Mouse (Mus musculus): ENCODE data around the gene Tff3. TPM values are rescaled to one million over a fixed set of nuclear protein-coding genes. Genes with fewer than 3 reads are reported as not detected.

Tff3 gene
- not detected in 2 replicates for polyA plus RNA-seq (2016; fragmentation: Nextera tagmentation; extraction: Ambion mirVana)

DNA sequence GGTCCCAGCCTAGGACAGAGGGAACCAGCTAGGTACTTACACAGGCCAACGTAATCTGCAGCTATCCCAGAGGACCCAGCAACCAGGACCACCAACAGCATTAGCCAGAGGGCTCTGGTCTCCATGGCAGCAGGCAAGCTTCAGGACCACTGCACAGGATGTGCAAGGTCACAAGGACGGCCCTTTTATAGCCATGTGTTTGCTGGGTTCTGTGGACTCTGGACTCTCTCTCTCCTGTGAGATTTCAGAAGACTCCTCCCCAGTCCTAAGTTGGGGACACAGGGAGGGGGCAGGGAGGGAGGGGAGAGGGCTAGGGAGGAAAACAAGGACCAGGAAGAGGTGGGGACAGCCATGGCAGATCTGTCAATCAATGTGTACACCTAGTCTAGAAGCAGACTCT is at the start of gene Tff3:
Gene Tff3, minus strand, starts transcription at position 195 of the 400 bp plus-strand sequence.
- no peak within 1 kb of the TSS for H3K9ac ChIP-seq
- H3K27me3 ChIP-seq, result no peaks in the 10 kb centered on the region
- no peak within 1 kb of the TSS for H3K4me3 ChIP-seq
- no peak for ATAC-seq (ENCODE audit: insufficient number of reproducible peaks, insufficient read depth, low FRiP score, low TSS enrichment)
- WGBS, result 10% methylated on average over 2 of the region's 2 CpGs
- no peaks in the 10 kb centered on the region for H3K9me3 ChIP-seq
- no peak within 1 kb of the TSS for H3K27ac ChIP-seq
- H3K36me3 ChIP-seq, result no peaks in the 10 kb centered on the region
- peaks cover 2% of the 10 kb centered on the region; the same call in 1 of the 2 replicates for H3K4me1 ChIP-seq
- H3K4me2 ChIP-seq (replicated peaks), result no peak within 1 kb of the TSS

DNA sequence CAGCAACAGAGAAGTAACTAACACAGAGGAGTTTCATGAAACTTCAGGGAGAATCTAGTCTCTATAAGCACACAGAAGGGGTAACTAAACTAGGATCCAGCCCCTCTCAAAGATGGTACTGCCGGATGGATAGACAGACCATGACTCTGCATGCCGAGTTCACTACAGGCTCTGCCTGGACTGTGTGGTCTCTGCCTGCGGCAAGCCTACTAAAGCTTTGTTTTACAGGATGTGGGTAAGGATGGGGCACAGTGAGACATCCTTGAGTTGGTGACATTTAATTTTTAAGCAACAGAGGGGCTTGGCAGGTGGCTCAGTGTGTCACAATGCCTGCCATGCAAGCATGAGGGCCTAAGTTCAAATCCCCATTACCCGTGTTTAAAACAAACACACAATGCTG is 46.9 kb upstream of the Tff3 start:
- Histone ChIP-seq H3K9me3 (no peaks in the 10 kb centered on the region), H3K27ac (no peak overlapping the region), H3K36me3 (no peaks in the 10 kb centered on the region), H3K9ac (no peak overlapping the region), H3K27me3 (no peaks in the 10 kb centered on the region), H3K4me3 (no peak overlapping the region), H3K4me2 (replicated peaks) (no peak overlapping the region), H3K4me1 (no peaks in the 10 kb centered on the region)
- WGBS, result 91% methylated on average over 4 of the region's 4 CpGs
- ATAC-seq (ENCODE audit: insufficient number of reproducible peaks, insufficient read depth, low FRiP score, low TSS enrichment), result no peak

DNA sequence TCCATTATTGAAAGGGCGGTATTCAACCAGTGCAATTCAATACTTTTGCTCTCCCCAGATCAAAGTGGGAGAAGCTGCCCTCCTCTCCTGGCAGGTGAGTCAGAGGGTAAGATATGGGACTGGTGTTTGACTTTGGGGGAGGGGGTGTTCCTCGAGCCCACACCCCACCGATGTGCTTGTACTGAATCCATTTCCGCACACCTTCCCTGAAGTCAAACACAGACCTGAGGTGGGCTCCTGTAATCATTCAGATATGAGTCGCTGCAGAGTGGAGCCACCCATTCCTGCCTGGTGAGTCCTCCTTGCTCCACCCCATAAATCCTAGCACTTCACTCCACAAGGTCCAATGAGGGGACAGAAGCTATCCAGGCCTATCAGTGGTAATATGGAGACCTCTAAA is 40.4 kb upstream of the Tff3 start:
- Histone ChIP-seq H3K27ac (no peak overlapping the region), H3K4me2 (replicated peaks) (no peak overlapping the region), H3K9me3 (no peaks in the 10 kb centered on the region), H3K36me3 (no peaks in the 10 kb centered on the region), H3K4me1 (no peaks in the 10 kb centered on the region), H3K9ac (no peak overlapping the region), H3K4me3 (no peak overlapping the region), H3K27me3 (no peaks in the 10 kb centered on the region)
- no peak for ATAC-seq (ENCODE audit: insufficient number of reproducible peaks, insufficient read depth, low FRiP score, low TSS enrichment)
- WGBS, result 88% methylated on average over 5 of the region's 5 CpGs

DNA sequence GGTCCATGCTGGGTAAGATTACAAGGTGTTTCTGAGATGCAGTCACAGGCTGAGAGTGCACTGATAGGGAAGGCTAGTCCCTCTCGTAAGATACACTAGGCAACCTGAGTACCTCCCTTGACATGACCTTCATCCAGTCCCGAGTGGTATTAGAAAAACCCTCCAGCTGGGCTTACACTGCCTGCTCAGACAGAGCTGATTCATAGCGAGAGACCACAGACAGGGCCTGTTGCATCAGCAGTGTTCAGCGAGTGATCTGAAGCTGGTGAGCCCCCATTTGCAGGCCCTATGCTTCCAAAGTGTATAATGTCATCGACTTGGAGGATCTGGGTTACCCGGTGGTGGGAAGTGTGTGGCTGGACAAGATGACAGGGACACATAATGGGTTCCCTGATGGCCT is 35.7 kb upstream of the Tff3 start, which contains the start of gene Tff1:
Gene Tff1, minus strand, starts transcription at position 151 of the 400 bp plus-strand sequence.
- H3K4me1 ChIP-seq, result no peaks in the 10 kb centered on the region
- H3K27me3 ChIP-seq, result no peaks in the 10 kb centered on the region
- H3K27ac ChIP-seq, result no peak within 1 kb of the TSS
- ATAC-seq (ENCODE audit: insufficient number of reproducible peaks, insufficient read depth, low FRiP score, low TSS enrichment), result no peak
- 92% methylated on average over 6 of the region's 6 CpGs for WGBS
- H3K4me2 ChIP-seq (replicated peaks), result no peak within 1 kb of the TSS
- no peaks in the 10 kb centered on the region for H3K9me3 ChIP-seq
- H3K36me3 ChIP-seq, result no peaks in the 10 kb centered on the region
- no peak within 1 kb of the TSS for H3K4me3 ChIP-seq
- H3K9ac ChIP-seq, result no peak within 1 kb of the TSS

DNA sequence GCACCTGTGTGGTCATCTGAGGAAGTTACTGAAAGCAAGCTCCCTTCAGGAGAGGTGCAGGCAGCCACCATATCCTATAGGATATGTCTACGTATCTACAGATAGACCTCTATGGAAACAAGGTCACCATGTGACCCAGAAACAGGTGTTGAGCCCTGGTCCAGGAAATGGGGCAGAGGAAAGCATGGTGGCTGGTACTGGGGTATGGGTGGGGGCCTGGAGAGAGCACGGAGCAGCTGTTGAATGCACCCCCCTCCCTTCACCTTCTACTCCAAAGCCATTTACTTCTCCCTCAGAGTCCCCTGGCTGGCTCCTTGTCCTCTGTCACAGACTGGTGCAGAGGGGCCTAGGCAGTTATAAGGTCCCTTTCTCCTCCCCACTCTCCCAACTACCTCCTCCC is 34.4 kb upstream of the Tff3 start:
- Histone ChIP-seq H3K4me1 (no peaks in the 10 kb centered on the region), H3K27me3 (no peaks in the 10 kb centered on the region), H3K27ac (no peak overlapping the region), H3K36me3 (no peaks in the 10 kb centered on the region), H3K4me2 (replicated peaks) (no peak overlapping the region), H3K4me3 (no peak overlapping the region), H3K9me3 (no peaks in the 10 kb centered on the region), H3K9ac (no peak overlapping the region)
- ATAC-seq (ENCODE audit: insufficient number of reproducible peaks, insufficient read depth, low FRiP score, low TSS enrichment), result no peak
- 82% methylated on average over 2 of the region's 2 CpGs for WGBS

DNA sequence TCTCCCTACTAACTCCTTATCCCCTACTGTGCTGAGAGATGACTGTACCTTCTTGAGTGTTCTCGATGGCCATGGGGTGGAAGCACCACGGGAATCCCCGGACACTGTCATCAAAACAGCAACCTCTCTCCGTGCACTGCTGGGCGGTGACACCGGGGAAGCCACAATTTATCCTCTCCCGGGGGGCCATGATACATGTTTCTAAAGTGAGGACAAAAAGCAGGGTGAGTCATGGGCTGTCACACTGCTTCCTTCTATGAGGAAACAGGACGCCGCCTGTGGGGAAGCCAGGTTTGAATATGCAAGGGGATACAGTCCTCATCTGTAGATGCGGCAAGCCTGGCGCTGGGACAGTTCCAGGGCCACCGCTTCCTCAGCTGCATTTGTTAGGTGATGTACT is 33.2 kb upstream of the Tff3 start:
- no peak overlapping the region for H3K4me3 ChIP-seq
- no peaks in the 10 kb centered on the region for H3K36me3 ChIP-seq
- no peaks in the 10 kb centered on the region for H3K4me1 ChIP-seq
- no peaks in the 10 kb centered on the region for H3K27me3 ChIP-seq
- no peak for ATAC-seq (ENCODE audit: insufficient number of reproducible peaks, insufficient read depth, low FRiP score, low TSS enrichment)
- no peak overlapping the region for H3K4me2 ChIP-seq (replicated peaks)
- no peaks in the 10 kb centered on the region for H3K9me3 ChIP-seq
- WGBS, result 90% methylated on average over 12 of the region's 12 CpGs
- H3K9ac ChIP-seq, result no peak overlapping the region
- H3K27ac ChIP-seq, result no peak overlapping the region

DNA sequence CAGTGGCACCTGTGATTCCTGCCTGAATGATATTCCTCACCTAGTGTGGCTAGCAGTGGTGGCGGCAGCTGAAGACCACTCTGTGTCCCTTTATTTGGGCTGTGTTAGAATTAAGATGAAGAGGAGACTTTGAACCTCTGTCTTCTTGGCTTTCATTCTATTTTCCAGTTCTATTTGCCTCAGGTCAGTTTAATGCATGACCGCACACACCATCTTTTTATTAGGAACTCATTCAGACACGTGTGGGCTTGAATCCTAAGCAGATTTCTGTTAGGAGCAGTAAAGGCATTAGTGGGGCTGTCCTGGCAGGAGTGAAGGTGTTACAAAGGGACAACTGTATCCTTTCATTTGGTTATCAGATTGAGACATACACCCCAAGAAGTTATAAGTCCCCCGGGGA is 30.8 kb upstream of the Tff3 start:
- Histone ChIP-seq H3K27me3 (no peaks in the 10 kb centered on the region), H3K4me1 (no peaks in the 10 kb centered on the region), H3K9me3 (no peaks in the 10 kb centered on the region), H3K36me3 (no peaks in the 10 kb centered on the region), H3K4me3 (no peak overlapping the region), H3K27ac (no peak overlapping the region), H3K4me2 (replicated peaks) (no peak overlapping the region), H3K9ac (no peak overlapping the region)
- no peak for ATAC-seq (ENCODE audit: insufficient number of reproducible peaks, insufficient read depth, low FRiP score, low TSS enrichment)
- WGBS, result 75% methylated on average over 4 of the region's 4 CpGs

DNA sequence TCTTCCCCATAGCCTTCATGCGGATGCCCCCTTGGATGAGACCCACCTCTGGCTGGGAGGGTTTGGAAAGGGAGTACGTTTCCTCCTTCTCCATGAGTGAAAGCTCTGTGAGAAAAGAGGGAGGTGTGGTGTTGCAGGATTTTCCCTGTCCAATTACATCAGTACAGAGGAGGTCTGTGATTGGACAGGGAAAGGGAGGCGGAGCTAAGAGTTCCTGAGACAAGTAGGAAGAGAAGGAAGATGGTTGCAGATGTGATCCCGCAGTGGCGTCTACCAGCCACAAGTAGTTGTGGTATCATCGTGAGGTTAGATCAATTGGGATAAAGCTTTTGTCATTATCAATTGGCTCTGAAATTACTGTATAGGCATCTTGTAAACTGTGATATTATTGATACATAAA is 28.5 kb upstream of the Tff3 start:
- ATAC-seq (ENCODE audit: insufficient number of reproducible peaks, insufficient read depth, low FRiP score, low TSS enrichment), result no peak
- H3K27me3 ChIP-seq, result no peaks in the 10 kb centered on the region
- no peaks in the 10 kb centered on the region for H3K4me1 ChIP-seq
- WGBS, result 74% methylated on average over 6 of the region's 6 CpGs
- no peak overlapping the region for H3K27ac ChIP-seq
- H3K4me2 ChIP-seq (replicated peaks), result no peak overlapping the region
- H3K9ac ChIP-seq, result no peak overlapping the region
- H3K4me3 ChIP-seq, result no peak overlapping the region
- H3K9me3 ChIP-seq, result no peaks in the 10 kb centered on the region
- H3K36me3 ChIP-seq, result no peaks in the 10 kb centered on the region

DNA sequence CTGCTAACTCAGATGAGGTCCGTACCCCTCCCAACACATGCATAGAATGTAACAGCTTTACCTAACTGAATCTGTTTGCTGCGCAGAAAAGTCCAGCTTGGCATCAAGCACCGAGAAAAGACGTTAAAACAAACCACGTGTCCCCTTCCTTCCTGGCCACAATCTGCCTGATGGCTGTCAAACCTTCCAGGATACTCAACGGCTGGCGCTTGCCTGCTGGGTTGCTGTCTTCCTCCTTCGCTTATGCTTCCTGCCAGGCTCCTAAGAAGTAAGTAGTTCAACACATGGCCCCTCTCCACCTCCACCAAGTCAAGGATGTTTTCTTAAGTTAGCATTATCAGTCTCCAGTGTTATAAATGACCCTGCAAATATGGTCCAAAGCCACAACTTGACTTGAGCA is 24.3 kb upstream of the Tff3 start:
- ATAC-seq (ENCODE audit: insufficient number of reproducible peaks, insufficient read depth, low FRiP score, low TSS enrichment), result no peak
- Histone ChIP-seq H3K4me3 (no peak overlapping the region), H3K4me1 (no peaks in the 10 kb centered on the region), H3K4me2 (replicated peaks) (no peak overlapping the region), H3K9me3 (no peaks in the 10 kb centered on the region), H3K36me3 (no peaks in the 10 kb centered on the region), H3K27me3 (no peaks in the 10 kb centered on the region), H3K27ac (no peak overlapping the region), H3K9ac (no peak overlapping the region)
- 74% methylated on average over 8 of the region's 8 CpGs for WGBS

DNA sequence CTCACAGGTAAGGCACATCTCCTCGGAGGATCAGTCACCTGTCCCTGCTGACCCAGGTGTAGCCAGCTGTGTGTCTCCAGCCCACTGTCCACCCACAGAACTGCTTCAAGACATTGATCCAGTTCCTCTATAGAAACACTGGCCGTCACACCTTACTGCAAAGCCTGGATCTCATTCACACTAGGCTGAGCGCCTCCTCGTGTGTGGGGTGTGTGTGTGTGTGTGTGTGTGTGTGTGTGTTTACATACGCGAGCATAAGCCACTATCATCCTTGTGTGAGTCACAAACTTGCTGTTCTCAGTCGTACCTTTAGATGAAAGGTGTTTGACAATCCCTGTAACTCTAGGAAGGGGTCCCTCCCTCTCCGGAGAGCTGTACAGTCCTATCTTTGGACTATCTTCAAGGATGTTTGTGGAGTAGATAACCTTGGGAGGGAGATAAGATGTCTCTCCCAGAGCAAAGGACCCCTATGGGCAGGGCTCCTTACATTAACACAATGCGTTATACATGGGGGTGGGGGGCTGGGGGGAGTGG is 23.6 kb upstream of the Tff3 start:
- H3K9me3 ChIP-seq, result no peaks in the 10 kb centered on the region
- no peak overlapping the region for H3K27ac ChIP-seq
- H3K9ac ChIP-seq, result no peak overlapping the region
- no peak for ATAC-seq (ENCODE audit: insufficient number of reproducible peaks, insufficient read depth, low FRiP score, low TSS enrichment)
- no peak overlapping the region for H3K4me3 ChIP-seq
- 79% methylated on average over 9 of the region's 9 CpGs for WGBS
- no peaks in the 10 kb centered on the region for H3K4me1 ChIP-seq
- H3K36me3 ChIP-seq, result no peaks in the 10 kb centered on the region
- H3K27me3 ChIP-seq, result no peaks in the 10 kb centered on the region
- no peak overlapping the region for H3K4me2 ChIP-seq (replicated peaks)

DNA sequence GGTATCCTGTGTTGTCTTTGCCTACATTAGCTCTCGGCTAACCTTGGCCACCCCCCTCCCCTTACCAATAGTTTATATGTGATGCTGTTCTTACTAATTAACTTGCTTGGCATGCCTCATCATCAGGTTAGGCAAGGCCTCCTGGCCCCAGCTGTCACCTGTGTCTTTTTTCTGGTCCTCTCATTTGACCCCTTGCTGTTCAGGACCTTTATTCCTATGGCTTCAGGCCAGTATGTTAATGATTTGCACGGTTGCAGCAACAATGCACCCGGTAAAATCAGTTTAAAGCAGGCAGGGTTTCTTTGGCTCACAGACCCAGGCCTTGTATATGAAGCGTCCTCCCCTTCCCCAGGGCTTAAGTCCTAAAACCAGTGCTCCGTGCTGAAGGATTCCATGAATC is 23.1 kb upstream of the Tff3 start:
- no peak for ATAC-seq (ENCODE audit: insufficient number of reproducible peaks, insufficient read depth, low FRiP score, low TSS enrichment)
- WGBS, result 53% methylated on average over 5 of the region's 5 CpGs

DNA sequence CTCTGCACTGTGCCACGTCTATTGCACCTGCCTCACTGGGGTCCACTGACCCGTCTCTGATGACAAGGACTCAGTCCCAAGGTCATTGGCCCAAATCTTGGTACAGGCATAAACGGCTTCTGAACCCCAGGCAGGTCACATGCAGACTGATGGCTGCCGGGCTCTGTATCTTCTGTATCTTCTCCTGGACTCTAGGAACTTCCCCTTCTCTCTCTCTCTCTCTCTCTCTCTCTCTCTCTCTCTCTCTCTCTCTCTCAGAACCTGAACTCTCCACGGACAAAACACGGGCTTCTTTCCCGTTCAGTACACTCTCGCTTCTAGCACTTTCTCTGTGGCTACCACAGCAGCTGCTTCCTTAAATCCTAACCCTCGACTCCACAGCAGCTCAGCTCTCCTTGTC is 16.6 kb upstream of the Tff3 start:
- Histone ChIP-seq H3K9me3 (peaks cover 3% of the 10 kb centered on the region; the same call in 1 of the 2 replicates), H3K4me1 (no peaks in the 10 kb centered on the region), H3K36me3 (no peaks in the 10 kb centered on the region), H3K27me3 (no peaks in the 10 kb centered on the region), H3K9ac (no peak overlapping the region), H3K27ac (no peak overlapping the region), H3K4me2 (replicated peaks) (no peak overlapping the region), H3K4me3 (no peak overlapping the region)
- WGBS, result 84% methylated on average over 9 of the region's 9 CpGs
- no peak for ATAC-seq (ENCODE audit: insufficient number of reproducible peaks, insufficient read depth, low FRiP score, low TSS enrichment)

More for the DNA sequence above, 23.1 kb upstream of the Tff3 start:
- Histone ChIP-seq H3K9ac (no peak overlapping the region), H3K9me3 (no peaks in the 10 kb centered on the region), H3K4me3 (no peak overlapping the region), H3K27ac (no peak overlapping the region), H3K4me2 (replicated peaks) (no peak overlapping the region), H3K4me1 (no peaks in the 10 kb centered on the region), H3K36me3 (no peaks in the 10 kb centered on the region), H3K27me3 (no peaks in the 10 kb centered on the region)
